Mouse (Mus musculus) midbrain, embryonic 10.5 days (tissue): ENCODE measurements around the gene Sec14l4. TPM values are rescaled to one million over a fixed set of nuclear protein-coding genes. Genes with fewer than 3 reads are reported as not detected.
"Not testable (repeated sequence)": the region's sequence is repeated elsewhere in the genome, so short reads cannot be mapped to it uniquely, and the experiment has no call there.

Experiments
- DNase-seq: peaks from one replicate; pipeline ENCODE4 v3.0.0-alpha.2; 2017; ENCODE audit warnings: low spot score
- H3K27ac ChIP-seq: fragments of 300-500 bp; sonication (generic); replicated peaks from 2 replicates; pipeline ENCODE4 v1.5.1; 2016; ENCODE audit warnings: mild to moderate bottlenecking
- H3K27me3 ChIP-seq: fragments of 300-500 bp; sonication (generic); 2 replicates; pipeline ENCODE4 v1.6.1; 2016; ENCODE audit warnings: low read depth, mild to moderate bottlenecking; ENCODE audit not compliant: poor library complexity, severe bottlenecking
- H3K36me3 ChIP-seq: fragments of 300-500 bp; sonication (generic); 2 replicates; pipeline ENCODE4 v1.6.1; 2016; ENCODE audit warnings: mild to moderate bottlenecking, moderate library complexity
- H3K4me1 ChIP-seq: fragments of 300-500 bp; sonication (generic); 2 replicates; pipeline ENCODE4 v1.6.1; 2016
- H3K4me3 ChIP-seq: fragments of 300-500 bp; sonication (generic); 2 replicates; pipeline ENCODE4 v1.5.1; 2016; ENCODE audit warnings: mild to moderate bottlenecking, moderate library complexity
- H3K9me3 ChIP-seq: fragments of 300-500 bp; sonication (generic); replicated peaks from 2 replicates; pipeline ENCODE4 v1.6.1; 2016; ENCODE audit warnings: mild to moderate bottlenecking
- whole genome bisulfite sequencing: fragments of 180-500 bp; shearing (Covaris S2); methylation state at CpG from one replicate; pipeline ENCODE4 v1.1.7; 2016; 5-methylcytosine and 5-hydroxymethylcytosine counted together
- polyA plus RNA-seq: library from polyadenylated mRNA; unstranded; fragments of >200 nt; fragmentation: Nextera tagmentation; extraction: Ambion mirVana; gene quantifications from 2 replicates; pipeline ENCODE4 v1.2.1, GENCODE M21; 2016

Gene Sec14l4
- polyA plus RNA-seq, 1 experiment from 2014 or later, result not detected

DNA sequence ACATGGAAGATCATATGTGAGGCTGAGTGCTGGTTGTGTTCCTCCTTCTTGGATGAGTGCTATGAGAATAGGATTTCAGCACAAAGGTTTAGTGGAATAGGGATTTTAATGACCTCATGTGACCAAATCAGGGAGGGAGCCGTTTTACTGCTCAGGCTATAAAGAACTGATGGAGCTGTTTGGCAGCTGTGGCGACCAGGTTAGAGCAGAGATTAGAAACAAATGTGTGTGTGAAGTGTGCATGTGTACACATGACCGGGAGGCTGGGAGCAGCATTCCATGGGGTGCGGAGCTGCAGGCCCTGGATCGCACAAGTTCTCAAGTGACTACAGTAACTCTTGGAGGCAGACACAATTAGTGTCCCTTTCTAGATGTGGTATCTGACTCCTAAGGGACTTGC, 31.7 kb upstream of the Sec14l4 start:
- WGBS, result 81% methylated on average over 5 of the region's 5 CpGs

GRCm38 (mm10) chr11:4001603-4002002, 29.7 kb upstream of the Sec14l4 start:
- Histone ChIP-seq H3K27me3 (peaks cover 45% of the 10 kb centered on the region), H3K36me3 (no peaks in the 10 kb centered on the region), H3K27ac (no peak overlapping the region), H3K9me3 (no peaks in the 10 kb centered on the region), H3K4me1 (peaks cover 10% of the 10 kb centered on the region), H3K4me3 (no peak overlapping the region)
- WGBS, result 14% methylated on average over 5 of the region's 5 CpGs
- DNase-seq, result peak; percentile 71

More for the DNA sequence above, 31.7 kb upstream of the Sec14l4 start:
- Histone ChIP-seq H3K4me1 (peaks cover 10% of the 10 kb centered on the region), H3K9me3 (no peaks in the 10 kb centered on the region), H3K4me3 (no peak overlapping the region), H3K27ac (no peak overlapping the region), H3K36me3 (no peaks in the 10 kb centered on the region), H3K27me3 (peaks cover 47% of the 10 kb centered on the region)
- no peak for DNase-seq

- H3K4me1 ChIP-seq, result no peaks in the 10 kb centered on the region
- no peak overlapping the region for H3K4me3 ChIP-seq
- peaks cover 8% of the 10 kb centered on the region for H3K27me3 ChIP-seq
- no peaks in the 10 kb centered on the region for H3K36me3 ChIP-seq
- no peak overlapping the region for H3K27ac ChIP-seq
- WGBS, result 68% methylated on average over 5 of the region's 5 CpGs
- DNase-seq, result no peak
- no peaks in the 10 kb centered on the region for H3K9me3 ChIP-seq
Observed at GRCm38 (mm10) chr11:4005220-4005805, 25.9 kb upstream of the Sec14l4 start.

DNA sequence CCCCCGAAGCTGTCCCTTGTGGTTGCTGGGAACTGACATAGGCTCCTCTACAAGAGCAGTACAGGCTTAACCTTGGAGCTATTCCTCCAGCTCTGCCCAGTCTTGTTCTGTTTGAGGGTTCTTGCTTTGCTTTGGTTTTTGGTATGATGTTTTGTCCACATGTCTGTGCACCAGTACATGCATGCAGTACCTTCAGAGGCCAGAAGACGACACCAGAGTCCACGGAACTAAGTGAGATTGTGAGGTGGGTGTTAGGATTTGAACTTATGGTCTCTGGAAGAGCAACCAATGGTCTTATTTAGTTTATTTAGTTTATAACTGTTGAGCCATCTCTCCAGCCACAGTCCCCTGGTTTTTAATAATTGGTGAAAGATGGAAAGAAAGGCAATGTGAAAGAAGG, 24.8 kb upstream of the Sec14l4 start:
- 85% methylated on average over 3 of the region's 3 CpGs for WGBS
- no peaks in the 10 kb centered on the region for H3K9me3 ChIP-seq
- H3K4me3 ChIP-seq, result no peak overlapping the region
- no peaks in the 10 kb centered on the region for H3K36me3 ChIP-seq
- H3K4me1 ChIP-seq, result no peaks in the 10 kb centered on the region
- H3K27ac ChIP-seq, result no peak overlapping the region
- H3K27me3 ChIP-seq, result no peaks in the 10 kb centered on the region
- no peak for DNase-seq

DNA sequence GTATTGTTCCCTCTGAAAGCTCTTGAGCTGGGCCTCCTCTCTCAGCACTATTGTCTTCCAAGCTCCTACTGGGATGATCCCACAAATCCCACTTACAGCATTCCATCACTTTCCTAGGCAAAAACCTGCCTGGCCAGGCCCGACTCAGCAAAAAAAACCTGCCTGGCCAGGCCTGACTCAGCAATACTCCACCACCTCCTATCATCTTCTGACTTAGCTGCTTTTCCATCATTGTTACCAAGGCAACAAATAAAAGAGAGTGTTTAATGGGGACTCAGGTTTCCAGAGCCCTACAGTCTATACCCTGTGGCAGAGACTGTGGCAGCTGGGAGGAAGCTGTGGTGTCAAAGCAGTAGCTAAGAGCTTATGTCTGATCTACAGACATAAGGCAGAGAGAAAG, 18.6 kb upstream of the Sec14l4 start:
- H3K27me3 ChIP-seq, result no peaks in the 10 kb centered on the region

GRCm38 (mm10) chr11:4015796-4016195, 15.5 kb upstream of the Sec14l4 start:
- not testable (repeated sequence) for H3K27ac ChIP-seq, H3K9me3 ChIP-seq, H3K27me3 ChIP-seq, DNase-seq, H3K4me1 ChIP-seq, H3K36me3 ChIP-seq, H3K4me3 ChIP-seq
- WGBS, result 90% methylated on average over 14 of the region's 14 CpGs

More for the DNA sequence above, 18.6 kb upstream of the Sec14l4 start:
- peaks cover 9% of the 10 kb centered on the region for H3K9me3 ChIP-seq
- no peak overlapping the region for H3K4me3 ChIP-seq
- 52% methylated on average over 1 of the region's 1 CpGs for WGBS
- no peak overlapping the region for H3K27ac ChIP-seq
- no peaks in the 10 kb centered on the region for H3K4me1 ChIP-seq
- no peak for DNase-seq
- H3K36me3 ChIP-seq, result no peaks in the 10 kb centered on the region

GRCm38 (mm10) chr11:4022111-4022510, 9.2 kb upstream of the Sec14l4 start:
- 93% methylated on average over 13 of the region's 13 CpGs for WGBS
- not testable (repeated sequence) for H3K27ac ChIP-seq, H3K4me3 ChIP-seq, H3K9me3 ChIP-seq, H3K27me3 ChIP-seq, DNase-seq, H3K4me1 ChIP-seq, H3K36me3 ChIP-seq

DNA sequence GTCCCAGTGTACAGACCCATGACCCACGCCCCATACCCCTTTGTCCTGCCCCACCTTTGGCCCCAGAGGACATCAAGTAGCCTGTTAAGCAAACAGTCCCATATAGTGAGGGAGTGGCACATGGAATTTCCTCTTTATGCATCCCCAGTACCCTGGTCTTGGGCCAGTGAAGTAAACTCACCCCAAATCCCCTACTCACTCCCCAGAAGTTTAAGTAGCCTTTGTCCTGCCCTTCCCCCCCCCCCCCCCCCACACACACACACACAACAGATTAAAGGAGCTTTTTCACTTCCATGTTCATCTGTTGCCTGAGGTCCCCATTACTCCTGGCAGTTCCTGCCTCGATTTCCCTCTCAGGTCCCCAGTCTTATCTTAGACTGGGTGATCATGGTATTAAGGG, 7.9 kb upstream of the Sec14l4 start:
- Histone ChIP-seq H3K36me3 (no peaks in the 10 kb centered on the region), H3K9me3 (no peaks in the 10 kb centered on the region), H3K27ac (no peak overlapping the region), H3K27me3 (no peaks in the 10 kb centered on the region), H3K4me1 (no peaks in the 10 kb centered on the region), H3K4me3 (no peak overlapping the region)
- no peak for DNase-seq
- WGBS, result 64% methylated on average over 2 of the region's 2 CpGs

GRCm38 (mm10) chr11:4027066-4027465, 4.2 kb upstream of the Sec14l4 start:
- DNase-seq, result no peak
- Histone ChIP-seq H3K27ac (no peak overlapping the region), H3K36me3 (no peaks in the 10 kb centered on the region), H3K9me3 (peaks cover 4% of the 10 kb centered on the region; the same call in 1 of the 2 replicates), H3K4me1 (no peaks in the 10 kb centered on the region; the same call in 1 of the 2 replicates), H3K27me3 (peaks cover 9% of the 10 kb centered on the region), H3K4me3 (no peak overlapping the region)
- 85% methylated on average over 8 of the region's 8 CpGs for WGBS

DNA sequence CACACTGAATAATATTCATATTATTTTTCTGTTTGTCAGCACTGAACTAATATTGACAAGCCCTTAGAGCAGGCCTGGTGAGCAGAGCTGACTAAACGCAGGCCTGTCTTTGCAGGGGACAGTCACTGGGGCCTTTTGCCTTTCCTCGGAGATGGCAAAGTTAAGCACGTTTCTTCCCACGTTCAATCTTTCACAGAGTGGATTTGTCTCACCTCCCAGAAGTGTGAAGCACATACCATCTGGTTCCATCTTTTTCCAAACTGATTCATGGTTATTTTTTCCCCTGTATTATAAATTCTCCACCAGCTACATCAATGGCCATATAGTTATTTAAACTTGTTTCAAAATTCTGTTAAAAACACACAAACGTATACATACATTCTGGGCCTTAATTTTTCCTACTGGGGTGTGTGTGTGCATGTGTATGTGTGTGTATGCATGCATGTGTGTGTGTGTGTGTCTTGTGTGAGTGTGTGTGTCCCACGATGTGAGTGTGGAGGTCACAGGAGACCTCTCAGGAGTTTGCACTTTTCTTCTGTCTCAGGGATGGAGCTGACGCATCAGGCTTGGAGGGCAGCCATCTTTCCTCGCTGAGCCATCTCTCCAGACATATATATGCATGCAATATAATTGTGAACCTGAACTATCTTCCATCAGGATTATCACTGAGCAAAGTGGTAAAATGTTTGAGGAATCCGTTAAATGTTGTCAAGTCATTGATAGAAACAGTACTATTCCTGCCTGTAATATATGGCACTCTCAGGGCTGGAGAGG, 3.5 kb upstream of the Sec14l4 start:
- 82% methylated on average over 9 of the region's 9 CpGs for WGBS
- Histone ChIP-seq H3K36me3 (no peaks in the 10 kb centered on the region), H3K4me3 (no peak overlapping the region), H3K27me3 (peaks cover 9% of the 10 kb centered on the region), H3K4me1 (no peaks in the 10 kb centered on the region; the same call in 1 of the 2 replicates), H3K27ac (no peak overlapping the region), H3K9me3 (peaks cover 4% of the 10 kb centered on the region; the same call in 1 of the 2 replicates)
- DNase-seq, result no peak

GRCm38 (mm10) chr11:4029343-4029742, 1.9 kb upstream of the Sec14l4 start:
- H3K4me3 ChIP-seq, result no peak overlapping the region
- H3K9me3 ChIP-seq, result peaks cover 4% of the 10 kb centered on the region; the same call in 1 of the 2 replicates
- H3K27ac ChIP-seq, result no peak overlapping the region
- H3K27me3 ChIP-seq, result peaks cover 9% of the 10 kb centered on the region
- H3K36me3 ChIP-seq, result no peaks in the 10 kb centered on the region
- 65% methylated on average over 4 of the region's 4 CpGs for WGBS
- no peaks in the 10 kb centered on the region; the same call in 1 of the 2 replicates for H3K4me1 ChIP-seq
- no peak for DNase-seq

DNA sequence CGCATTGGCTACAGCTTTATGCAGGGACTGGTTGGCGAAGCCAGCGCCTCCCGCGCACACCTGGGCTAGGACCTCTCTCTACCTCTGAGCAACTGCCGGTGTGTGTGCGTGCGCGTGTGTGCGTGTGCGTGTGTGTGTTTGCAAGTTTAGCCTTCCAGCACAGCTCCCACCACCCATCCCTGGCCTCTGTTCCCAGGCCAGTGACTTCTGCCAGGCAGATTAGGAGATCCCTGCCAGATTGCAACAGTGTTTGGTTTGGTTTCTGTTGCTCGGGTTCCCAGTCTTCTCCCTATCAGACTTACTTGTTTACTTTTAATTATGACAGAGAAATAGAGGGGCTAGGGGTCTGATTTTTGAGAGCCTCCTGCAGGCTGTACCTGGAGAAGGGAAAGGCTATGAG, 699 bp downstream of the Sec14l4 start:
- H3K36me3 ChIP-seq, result no peaks in the 10 kb centered on the region
- H3K27me3 ChIP-seq, result peaks cover 9% of the 10 kb centered on the region
- no peak for DNase-seq
- WGBS, result 40% methylated on average over 12 of the region's 12 CpGs
- no peaks in the 10 kb centered on the region; the same call in 1 of the 2 replicates for H3K4me1 ChIP-seq
- no peak overlapping the region for H3K27ac ChIP-seq
- peaks cover 4% of the 10 kb centered on the region; the same call in 1 of the 2 replicates for H3K9me3 ChIP-seq
- no peak overlapping the region for H3K4me3 ChIP-seq

GRCm38 (mm10) chr11:4033471-4033870, 2.2 kb downstream of the Sec14l4 start:
- Histone ChIP-seq H3K27ac (no peak overlapping the region), H3K27me3 (peaks cover 9% of the 10 kb centered on the region), H3K4me1 (no peaks in the 10 kb centered on the region; the same call in 1 of the 2 replicates), H3K9me3 (peaks cover 4% of the 10 kb centered on the region; the same call in 1 of the 2 replicates), H3K4me3 (no peak overlapping the region), H3K36me3 (no peaks in the 10 kb centered on the region)
- WGBS, result 73% methylated on average over 7 of the region's 7 CpGs
- DNase-seq, result no peak
